Mouse (Mus musculus) telencephalon, adult 2 months (tissue): Measurements from ENCODE around the gene Gm10322.

Experiments
- DNase-seq: peaks from one replicate; pipeline ENCODE4 v3.0.0-alpha.2; 2011; ENCODE audit warnings: low read depth, low spot score

The Gm10322 gene

DNA sequence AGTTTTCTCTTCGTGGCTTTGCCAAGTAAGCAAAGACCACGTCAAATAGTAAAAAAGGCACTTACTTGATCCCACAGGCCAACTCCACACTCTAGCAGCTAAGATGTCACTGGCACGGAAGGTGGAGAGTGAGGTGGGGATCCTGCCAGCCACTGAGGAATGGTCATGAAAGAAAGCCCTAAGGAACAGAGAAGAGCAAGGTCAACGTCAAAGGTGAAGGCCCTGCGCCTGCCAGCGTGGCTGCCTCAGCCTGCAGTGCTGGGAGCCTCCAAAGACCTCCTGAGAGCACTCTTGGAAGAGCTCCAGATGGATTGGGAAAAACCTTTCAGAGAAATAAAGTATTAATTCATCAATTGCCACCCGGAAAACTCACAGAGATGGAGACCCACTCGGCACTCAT is 15.3 kb upstream of the Gm10322 start:
- DNase-seq: no peak

DNA sequence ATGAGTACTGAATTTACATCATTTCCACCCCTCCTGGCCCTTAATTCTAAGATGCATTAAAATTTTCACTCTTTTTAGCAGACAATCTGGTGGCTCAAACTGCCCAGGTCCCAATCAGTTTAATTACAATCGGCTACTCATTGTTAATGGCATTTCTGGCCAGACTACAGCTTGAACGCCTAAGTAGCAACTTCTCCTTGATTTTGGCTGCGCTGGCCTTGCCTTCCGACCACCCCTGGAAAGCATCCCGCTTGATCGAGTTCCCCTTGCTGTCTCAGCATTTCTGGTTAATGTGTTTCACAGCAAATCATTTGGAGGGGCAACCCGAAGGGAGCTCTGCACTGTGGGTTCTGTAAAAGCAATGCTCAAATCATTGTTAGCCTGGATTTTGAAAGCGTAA is 13.8 kb upstream of the Gm10322 start:
- DNase-seq: no peak

DNA sequence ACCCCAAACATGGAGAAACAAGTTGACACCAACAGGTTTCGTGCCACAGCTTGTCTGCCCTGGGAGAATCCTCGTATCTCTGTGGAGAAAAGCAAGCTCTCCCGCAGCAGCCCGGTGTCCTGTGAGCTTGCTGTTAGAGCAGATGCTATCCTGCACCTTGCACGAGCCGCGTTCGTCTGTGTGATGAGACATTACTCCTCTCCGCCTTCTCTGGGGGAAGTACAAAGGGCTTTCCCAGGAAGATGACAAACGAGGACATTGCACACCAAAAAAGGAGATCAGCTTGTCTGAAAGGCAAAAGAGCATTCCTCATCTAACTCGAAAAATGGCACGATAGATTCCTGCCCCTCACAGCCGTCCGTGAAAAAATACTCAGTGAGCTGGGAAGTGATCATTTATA is 13.0 kb upstream of the Gm10322 start:
- no peak for DNase-seq

DNA sequence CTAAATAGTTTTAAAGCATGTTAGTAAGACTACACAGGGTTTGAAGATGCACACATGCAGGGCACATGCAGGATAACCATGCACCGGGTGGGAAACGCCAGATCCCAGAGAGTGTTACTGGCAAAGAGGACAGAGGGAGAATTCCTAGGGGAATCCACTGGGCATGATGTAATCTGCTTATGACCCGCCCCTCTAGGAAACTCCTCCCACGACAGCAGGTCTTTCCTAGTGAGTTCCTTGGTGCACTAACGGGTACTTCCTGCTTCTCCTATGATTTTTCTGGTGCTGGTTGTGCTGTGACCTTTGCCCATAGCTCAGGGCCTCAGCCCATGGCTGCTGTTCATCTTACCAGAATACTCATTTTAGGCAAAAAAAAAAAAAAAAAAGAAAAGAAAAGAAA is 12.0 kb upstream of the Gm10322 start:
- DNase-seq: no peak

DNA sequence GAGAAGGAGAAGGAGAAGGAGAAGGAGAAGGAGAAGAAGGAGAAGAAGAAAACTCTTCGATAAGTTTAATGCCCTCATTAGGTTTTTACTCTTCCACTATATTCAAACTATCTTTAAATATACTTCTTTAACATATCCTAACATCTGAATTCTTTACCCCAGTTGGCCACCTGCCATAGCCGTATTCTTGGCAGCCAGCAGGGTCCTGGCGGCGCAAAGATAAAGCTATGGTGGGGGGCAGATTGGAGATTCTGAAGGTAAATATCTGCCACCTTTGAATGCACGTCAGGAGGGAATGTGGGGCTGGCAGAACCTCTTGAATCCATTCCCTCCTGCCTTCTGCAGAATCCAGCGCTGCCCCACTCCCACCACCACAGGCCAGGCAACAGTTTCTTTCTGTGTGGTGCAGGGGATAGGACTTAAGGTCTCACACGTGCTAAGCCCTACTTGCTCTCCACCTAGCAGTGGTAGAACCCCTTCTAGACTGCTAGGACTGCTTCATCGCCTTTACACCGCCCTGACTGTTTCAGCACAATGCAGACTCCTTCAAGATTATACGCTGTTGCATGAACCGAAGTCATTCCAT is 10.9 kb upstream of the Gm10322 start:
- DNase-seq: no peak

DNA sequence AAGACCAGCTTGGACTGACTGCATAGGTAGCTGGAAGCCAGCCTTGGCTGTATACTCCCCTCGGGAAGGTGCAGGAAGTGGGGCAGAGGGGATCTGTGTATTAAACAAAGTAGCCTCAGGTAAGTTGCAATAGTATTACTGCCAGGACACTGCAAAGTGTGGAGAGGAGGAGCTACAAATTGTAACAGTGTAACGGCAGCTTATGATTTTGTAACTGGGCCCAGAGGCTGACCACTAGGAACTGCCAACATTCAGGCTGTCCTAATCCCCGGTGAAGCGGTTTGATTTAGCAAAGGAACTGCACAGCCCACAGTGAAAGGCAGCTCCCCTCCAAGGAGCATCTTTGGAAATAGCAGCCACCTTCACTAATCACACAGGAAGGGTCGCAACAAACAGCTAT is 2.6 kb upstream of the Gm10322 start:
- DNase-seq: no peak

DNA sequence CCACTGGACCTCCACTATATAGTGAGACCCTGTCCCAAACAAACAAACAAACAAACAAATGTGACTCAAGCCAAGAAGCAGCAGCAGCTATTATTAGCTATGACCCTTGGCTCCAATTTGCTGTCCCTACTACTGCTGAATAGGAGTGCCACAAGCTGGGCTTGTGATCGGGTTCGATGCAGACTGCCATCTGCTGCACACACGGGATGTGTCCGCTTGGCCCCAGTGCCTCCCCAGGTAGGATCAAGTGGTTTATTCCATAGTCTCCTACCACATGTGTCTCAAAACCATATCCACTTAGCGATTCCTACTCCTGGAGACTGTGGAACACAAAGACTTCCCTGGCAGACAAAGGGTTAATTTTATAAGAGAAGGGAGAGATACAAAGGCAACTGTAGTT is 1.7 kb upstream of the Gm10322 start:
- DNase-seq: no peak

DNA sequence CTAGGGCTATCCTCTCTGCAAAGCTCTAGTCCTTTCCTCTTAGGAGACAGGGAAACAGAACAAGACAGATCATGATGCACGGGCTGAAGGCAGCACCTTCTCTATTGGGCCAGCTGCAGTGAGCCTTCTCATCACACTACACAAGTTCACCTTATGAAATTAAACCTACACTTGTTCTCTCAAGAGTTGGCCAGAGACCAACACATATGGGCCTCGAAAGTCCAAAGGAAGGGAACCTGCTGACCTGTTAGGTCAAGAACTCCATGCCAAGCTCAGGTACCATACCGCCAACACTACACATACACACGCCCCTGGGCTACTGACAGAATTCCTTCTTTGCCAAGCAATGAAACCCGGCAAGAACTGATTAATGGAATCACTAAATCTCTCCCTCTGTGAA is 452 bp upstream of the Gm10322 start:
- DNase-seq: no peak

DNA sequence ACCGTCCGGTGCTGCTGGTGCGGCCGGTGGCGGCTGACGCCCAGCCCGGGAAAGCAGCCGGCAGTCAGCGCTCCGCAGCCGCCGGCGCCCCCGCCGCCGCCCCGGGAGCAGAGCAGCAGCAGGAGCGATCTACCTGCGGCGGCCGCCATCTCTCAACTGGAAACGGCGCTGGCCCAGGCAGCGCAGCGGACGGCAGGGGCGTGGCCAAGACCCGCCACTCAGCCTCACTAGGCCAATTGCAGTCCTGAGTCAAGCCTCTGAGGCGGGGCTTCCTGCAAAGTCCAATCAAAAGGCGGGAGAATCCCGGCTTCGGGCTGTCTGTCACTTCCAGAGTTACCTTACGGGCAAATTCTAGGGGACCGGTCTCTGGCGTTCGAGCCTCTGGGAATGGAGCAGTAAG is 659 bp downstream of the Gm10322 start, which contains the start of gene Mcu:
Gene Mcu (minus strand): TSS at position 171 of the 400 bp plus-strand sequence.
- peak; percentile 91 for DNase-seq

DNA sequence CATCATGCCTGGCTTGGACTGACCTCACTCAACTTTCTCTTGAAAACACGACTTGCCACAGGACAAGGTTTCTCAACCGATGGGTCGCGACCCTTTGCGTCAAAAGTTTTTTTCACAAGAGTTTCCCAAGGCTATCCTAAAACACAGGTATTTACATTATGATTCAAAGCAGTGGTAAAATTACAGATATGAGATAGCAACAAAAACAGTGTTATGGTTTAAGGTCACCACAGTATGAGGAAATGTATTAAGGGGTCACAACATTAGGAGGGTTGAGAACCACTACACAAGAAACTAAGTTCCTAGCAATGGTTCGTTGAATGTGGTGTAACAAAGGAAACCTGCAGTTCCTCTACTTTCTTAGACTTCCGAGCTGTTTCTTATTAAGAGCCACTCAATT is 1.9 kb downstream of the Gm10322 start:
- no peak for DNase-seq

DNA sequence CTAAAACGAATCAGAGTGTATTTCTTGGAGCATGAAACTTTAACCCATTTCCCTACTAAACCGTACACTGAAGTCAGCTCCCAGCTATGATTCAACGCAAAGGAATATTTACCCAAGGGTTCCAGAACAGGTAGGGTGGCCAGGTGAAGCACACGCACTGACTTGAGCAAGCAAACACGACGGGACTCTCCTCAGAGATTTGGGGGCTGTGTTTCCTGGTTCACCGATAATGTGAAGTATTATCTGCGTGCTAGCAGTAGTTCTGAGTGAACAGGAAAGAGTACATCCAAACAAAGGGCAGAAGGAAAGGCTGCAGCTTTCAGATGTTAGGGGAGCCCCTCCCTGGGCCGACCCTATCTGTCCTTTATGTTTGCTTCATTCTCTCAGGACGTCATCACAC is 5.5 kb downstream of the Gm10322 start:
- no peak for DNase-seq

DNA sequence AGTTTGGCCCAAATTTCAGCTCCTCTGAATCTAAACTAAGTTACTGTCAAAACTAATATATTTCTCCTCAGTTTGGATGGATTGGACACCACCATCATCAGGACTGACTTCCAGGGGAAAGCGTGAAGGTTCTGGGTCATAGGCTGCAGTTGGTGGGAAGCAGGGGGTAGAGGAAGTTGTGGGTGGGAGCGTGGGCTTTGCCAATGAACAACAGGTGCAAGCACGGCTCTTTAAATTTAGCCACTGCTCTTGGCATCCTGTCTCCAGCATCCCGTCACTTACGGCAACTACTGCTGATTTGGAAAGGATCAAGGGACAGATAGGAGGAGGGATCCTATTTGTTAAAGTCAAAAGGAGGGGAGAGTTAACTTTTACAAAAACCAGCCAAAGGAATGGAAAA is 7.6 kb downstream of the Gm10322 start:
- no peak for DNase-seq

DNA sequence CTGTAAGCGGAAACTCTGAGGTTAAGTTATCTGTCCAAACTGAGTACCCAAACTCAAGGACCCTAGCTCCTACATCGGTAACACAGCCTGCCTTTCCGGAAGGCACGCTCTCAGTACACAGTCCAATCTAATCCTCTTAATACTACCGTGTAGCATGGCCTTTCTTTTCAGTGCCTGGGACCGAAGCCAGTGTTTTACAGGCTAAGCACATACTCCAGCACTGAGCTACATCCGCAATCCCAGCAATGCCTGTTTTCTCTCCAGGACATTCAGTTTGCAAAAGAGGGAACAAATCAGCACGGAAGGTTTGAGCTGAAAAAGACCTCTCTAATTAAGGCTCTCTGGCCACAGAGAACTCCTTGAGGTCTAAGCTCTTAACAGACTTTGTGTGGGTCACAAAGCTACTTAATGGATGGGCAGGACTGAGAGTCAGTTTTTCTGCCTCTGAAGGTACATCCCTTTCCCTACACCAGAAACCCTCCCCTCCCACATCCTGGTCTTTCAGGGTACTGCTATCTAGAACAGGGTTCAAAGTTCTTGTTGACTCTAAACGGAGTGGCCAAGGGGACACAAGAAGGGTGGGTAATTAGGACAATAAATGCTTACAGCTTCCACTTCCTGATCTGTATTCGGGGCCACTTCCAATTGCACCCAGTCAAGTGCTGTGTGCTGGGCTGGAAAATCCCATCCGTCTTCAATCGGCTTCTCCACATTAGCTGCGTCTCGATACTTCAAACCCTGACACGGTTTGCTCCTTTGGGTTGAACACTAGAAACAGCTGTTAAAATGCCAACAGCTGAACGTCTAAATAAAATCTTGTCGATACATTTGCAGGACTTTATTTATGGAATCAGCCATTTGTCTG is 13.0 kb downstream of the Gm10322 start:
- no peak for DNase-seq

DNA sequence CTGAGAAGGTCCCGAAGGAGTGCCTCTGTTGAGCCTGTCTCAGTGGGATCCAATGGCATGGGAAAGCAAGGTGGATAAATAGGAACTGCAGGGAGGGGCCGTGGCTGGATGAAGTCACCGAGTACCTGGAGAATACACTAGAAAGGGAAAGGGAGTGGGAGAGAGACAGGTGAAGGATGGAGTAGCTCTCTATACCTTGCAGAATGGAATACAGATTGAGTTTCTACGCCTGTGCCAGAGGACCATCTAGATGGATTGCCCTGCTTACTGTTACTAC is 13.6 kb downstream of the Gm10322 start:
- no peak for DNase-seq

DNA sequence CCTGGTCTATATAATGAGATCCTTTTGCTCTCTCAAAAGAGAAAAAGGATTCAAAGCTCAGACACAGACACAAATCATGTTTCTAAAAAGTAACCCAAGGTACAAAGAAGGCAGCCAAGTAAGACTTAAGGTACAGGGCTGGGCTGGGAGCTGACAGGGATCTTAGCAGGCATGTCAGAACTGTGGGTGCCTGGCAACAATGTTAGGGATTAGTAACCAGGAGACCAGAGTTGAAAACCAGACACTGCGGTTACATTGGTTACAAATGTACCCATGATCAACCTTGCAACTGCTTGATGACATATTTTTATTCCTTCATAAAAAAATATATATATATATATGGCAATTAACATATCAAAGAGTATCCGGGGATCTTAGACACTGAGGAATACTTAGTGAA is 20.2 kb downstream of the Gm10322 start:
- no peak for DNase-seq

DNA sequence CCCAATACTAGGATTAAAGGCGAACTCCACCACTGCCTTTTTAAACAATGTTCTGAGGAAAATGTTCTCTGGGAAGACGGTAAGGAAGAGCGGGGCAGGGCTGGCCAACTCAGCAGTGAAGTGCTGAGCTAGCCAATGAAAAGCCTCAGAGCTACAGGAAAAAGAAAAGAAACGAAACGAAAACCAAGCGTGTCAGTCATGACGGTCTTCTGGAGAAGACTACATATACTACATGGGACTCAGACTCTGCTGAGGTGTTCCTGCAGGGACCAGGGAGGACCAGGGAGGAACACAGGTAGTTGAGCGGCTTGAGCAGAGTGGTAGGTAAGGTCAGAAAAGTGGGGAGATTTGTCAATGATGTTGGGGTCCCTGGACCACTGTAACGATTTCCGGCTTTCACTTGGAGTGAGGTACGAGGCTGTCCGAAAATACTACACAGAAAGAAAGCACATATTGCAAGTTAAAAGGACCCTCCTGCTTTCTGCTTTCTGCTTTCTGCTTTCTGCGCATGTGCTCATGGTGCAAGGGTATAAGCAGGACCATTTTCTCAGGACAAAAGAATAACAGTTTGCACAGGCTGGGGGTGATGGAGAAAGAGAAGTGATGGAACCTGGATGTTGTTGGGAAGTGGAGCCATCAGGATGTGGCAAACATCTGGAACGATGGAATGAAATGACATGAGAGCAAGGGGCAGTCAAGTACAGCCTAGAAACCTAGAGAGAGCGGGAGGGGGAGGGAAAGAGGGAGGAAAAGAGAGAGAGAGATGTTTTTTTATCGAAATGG is 21.1 kb downstream of the Gm10322 start:
- DNase-seq: no peak

DNA sequence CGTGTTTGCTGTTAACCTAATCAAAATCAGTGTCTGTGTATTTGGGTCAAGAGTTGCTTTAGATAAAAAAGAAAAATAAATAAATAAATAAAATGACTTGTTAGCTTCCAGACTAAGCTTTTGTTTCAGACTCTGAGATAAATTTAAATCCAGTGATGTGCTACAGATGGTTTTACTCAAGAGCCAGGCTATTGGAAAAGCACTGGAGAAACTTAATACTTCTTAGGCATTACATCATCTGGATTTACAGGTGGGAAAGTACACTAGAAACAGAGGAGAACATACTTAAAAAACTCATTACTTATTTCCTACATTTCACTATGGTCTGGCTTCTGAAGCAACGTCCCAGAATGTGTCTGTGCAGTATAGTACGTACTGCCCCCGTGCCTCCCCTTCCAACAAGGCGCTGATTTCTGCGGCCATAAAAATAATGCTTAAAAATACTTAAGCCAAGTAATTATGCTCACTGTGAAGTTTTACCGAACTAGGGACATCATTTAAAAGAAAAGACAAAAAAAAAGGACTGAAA is 21.8 kb downstream of the Gm10322 start:
- no peak for DNase-seq

DNA sequence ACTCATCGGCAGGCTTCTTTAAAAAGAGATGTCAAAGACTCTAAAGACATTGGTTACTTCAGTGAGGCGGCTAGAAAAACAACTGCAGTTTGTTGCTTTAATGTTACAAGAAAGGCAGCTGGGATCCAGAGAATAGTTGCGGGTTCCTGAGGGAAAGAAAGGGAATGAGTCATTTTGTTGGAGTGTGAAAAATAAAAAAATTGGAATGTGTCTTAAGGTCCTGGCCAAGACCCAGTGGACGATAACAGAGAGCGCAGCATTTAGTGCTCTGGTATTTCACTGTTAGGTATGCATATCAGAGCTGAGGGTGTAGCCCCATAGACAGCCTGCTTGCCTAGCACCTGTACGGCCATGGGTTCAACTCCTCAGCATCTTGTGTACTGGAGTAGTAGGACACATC is 22.7 kb downstream of the Gm10322 start:
- DNase-seq: no peak

DNA sequence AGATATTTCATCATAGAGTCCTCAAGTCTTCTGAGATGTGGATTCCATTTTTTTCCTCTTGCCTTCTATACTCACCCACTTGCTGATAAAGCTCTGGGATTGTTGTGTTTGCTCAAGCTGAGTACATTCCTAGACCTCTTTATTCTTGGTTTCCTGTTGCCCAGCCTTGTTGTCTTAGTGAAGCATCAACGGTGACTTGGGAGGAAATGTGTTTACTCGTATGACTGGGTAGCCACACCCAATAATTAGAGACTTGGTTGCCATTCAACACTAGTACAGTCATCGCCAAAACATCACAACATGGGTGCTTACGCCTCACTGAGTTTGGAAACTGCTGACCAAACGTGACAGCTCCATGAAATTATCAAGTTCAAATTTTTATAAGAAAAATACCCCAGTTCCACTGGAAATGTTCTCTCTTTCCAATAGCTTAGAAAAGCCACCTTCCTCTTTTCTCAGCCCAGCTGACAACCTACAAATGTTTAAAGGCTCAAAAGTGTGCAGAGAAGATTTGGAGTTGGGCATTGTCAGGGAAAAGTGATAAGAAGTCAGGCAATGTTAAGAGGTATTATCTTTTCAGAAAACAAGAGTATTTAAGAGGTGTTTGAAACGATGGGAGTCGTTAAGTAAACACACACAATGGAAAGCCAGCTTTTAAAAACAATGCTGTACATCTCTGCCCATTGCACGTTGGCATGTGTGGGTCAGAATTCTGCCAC is 27.0 kb downstream of the Gm10322 start:
- DNase-seq: no peak

DNA sequence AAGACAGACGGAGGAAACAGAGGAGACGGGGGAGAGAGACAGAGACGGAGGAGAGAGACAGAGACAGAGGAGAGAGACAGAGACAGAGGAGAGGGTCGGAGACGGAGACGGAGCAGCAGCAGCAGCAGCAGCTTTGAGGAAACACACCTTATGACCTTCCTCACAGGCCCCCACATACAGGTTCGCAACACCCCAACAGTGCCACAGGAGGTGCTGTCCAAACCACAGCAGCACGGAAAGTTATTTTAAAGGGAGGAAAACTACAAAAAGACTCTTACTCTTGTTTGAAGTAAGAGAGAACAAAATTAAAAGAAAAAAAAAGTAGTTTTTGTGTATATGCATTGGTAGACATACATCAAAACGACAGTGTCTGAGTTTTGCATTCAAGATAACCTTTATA is 27.8 kb downstream of the Gm10322 start:
- DNase-seq: no peak

DNA sequence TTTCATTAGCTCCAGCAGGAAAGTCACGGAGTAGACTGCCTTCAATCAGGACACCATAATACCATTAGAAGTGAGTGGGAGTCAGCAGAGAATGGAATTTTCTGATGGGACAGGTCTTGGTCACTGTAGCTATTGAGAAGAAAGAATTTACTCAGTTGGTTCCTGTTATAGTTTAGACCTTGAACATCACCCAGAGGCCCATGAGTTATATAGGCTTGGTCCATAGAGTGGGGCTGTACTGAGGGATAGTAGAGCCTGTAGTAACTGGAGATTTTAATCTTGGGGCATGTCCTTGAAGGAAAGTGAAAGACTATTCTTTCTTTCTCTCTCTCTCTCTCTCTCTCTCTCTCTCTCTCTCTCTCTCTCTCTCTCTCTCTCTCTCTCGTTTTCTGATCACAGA is 28.8 kb downstream of the Gm10322 start:
- no peak for DNase-seq

DNA sequence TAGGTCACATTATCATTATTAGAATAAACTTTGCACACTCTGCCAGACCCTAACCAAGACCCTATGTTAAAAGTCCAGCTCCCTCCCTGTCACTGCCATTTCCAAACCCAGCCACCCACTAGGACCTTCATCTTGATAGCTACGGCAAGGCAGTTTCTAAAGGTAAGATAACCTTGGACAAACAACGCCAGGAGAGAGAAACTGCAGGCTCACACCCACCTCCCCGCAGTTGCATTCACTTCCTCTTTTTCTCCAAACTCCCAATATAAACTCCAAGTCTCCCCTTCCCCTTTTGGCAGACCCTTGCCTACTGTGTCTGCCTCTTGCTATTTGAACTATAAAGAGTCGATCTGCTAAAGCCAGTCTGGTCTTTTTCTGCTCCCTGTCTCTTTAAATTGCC is 29.3 kb downstream of the Gm10322 start:
- no peak for DNase-seq
